Mouse (Mus musculus) left cerebral cortex, postnatal 10 days (tissue): ENCODE results near the gene Vwa8. TPM values are rescaled to one million over a fixed set of nuclear protein-coding genes. Genes with fewer than 3 reads are reported as not detected.

Experiments used
- DNase-seq, 2 experiments: peaks; one replicate each; pipeline ENCODE4 v3.0.0; 2021 to 2022; ENCODE audit warnings: low spot score in 2 of 2, mixed read lengths in 1 of 2; ENCODE audit errors: extremely low spot score in 1 of 2
- intact Hi-C: fragments of 180-260 bp; cut with DNase I; formaldehyde crosslinking; loops from one replicate; pipeline ENCODE4 v1.15.1; 2025
- total RNA-seq, 2 experiments: library from RNA; stranded (reverse); gene quantifications; 2 replicates each; pipeline ENCODE4 v1.2.3; 2021

Vwa8 gene
- total RNA-seq, 2 experiments from 2014 or later = 21.6 to 22.0 TPM

DNA sequence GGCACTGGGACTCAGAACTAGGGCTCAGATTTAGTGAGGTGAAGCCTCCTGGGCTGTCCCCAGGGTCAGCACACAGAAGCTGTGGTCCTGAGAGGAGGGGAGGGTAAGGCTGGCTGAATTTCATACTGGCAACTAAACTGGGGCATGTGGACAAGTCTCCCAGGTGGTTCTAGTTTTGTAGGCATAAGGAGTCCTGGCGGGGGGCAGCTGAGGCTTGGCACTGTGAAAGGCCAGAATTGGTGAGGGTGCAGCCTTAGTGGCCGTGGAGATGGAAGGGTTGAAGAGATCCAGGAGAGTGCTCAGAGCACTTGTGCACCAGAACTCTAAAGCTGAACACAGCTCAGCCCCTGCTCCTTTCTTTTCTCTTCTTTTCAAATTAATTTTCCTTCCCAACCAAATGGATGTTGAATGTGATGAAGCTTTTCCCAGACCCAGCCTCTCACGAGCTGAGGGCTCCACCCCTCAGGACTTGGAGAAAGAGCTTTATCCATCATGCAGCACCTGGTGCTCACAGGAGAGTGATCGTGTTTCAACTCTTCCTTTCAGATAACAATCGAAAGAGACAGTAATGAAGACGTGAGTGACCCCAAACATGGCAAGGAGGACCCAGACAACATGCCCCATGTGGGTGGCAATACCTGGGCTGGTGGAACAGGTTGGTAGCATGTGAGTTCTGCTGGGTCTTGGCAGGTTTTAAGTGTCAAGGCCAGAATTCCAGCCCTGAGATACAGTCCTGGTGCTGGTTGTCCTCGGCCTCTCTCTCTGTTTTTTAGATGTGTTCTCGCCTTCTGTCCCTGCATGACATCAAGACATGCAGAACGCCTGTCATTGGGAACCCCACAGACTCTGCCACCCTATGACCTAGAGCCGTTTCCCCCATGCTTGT, 307.9 kb downstream of the Vwa8 start:
- intact Hi-C loops = no loop called here
- DNase-seq = no peak

DNA sequence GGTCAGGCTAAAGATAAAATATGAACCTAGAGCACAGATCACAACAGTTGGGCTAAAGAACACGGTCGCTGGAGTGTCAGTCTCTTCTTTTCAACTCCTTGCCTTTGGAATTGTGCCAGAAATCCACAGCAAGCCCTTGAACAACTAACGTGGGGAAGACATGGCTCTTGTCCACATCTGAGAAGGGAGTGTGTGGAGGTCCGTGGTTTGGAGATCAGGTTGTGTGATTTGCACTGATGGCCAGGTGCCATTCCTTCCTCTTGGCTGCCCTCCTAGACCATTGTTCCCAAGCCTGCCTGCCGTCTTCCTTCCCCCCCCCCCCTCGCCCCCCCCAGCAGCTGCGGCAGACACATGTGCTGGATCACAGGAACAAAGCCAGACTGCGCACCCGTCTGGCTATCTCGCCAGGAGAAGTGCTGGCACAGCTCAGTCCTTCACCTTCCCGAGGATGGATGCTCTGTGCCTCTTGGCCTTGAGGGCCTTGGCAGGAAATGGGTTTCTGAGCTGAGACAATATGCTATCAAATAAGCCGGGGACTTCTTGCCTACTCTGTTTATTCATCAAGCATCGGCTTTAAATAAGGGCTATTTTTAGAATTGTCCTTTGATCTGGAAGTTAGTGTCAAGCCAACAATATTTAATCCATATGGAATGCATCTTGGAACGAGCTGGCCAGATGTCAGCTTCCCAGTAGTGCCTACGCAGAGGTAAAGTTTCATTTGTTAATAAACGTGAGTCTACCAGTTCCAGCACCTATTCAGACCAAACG, 308.8 kb downstream of the Vwa8 start:
- intact Hi-C loops = no loop called here
- peak in 1 of 2 experiments; percentile 72 for DNase-seq

DNA sequence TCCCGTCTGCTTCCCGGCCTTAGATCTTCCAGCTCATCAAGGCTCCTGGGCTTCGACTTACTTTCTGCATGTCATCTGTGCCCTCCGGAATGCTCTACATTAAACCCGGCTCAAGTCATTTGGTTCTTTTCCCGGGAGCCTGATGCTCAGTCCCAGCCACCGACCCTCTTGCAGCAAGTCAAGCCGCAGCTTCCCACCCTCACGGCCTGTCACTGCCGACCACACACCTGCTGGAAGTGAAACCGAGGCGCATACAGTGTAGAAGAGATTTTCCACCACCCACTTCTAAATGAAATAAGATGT, 309.3 kb downstream of the Vwa8 start:
- DNase-seq = no peak
- intact Hi-C loops = no loop called here

DNA sequence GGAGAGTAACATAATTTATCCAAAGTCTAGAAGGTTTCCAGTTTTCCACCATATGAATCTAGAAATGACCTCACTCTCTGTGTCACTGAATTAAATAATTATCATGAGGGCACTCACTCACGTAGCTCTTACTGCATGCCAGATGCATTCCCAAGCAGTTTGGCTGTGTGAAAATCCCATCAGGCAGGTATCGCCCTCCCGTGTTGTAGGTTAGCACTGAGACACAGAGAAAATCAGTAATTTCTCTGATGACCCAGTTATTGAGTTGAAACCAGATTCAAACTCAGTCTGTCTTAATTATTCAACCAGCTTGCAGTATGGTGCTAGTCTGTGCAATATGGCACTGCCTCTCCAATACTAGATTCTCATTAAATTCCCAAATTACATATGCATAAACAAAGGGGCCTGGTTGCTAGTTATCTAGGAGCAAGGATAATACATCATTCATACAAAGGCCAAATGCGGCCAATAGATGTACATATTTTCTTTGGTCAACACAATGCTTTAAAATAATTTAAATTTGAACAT, 309.9 kb downstream of the Vwa8 start:
- intact Hi-C loops = no loop called here
- no peak for DNase-seq

DNA sequence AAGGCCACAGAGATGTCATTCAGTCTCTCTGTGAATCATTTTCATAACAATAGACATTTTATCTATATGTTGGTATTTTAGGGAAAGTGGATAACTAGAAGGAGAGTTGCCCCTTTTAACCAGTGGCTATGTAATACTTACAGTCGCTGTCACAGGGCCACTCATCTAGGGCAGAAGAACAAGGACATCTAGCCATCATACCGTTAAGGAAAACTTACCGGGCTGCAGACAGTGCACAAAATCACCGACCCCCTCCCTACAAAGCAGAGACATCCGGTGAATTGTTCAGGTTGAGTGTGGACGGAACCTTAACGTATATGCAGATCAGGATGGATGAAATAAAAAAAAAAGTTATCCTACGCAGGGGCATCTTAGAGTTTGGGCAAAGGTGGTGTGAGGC, 310.6 kb downstream of the Vwa8 start:
- DNase-seq = no peak
- intact Hi-C loops = no loop called here

DNA sequence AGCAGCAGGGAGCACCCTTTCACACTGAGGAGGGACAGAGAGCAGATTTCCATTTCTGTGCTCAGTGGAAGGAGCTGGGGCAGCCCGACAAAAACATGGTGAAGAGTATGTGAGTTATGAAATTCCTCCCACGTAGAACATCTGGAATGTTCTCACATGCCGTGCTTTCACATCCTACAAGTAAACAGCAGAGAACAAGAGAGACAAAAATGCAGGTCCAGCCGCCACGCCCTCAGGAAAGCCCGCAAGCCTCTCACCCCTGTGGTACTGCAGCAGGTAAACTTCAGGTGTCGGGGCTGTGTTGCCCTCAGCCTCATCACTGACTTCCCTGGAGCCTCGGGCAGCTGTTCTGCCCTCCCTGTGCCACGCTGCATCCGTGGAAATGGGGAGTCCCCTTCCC, 311.6 kb downstream of the Vwa8 start:
- intact Hi-C loops = no loop called here
- no peak for DNase-seq

DNA sequence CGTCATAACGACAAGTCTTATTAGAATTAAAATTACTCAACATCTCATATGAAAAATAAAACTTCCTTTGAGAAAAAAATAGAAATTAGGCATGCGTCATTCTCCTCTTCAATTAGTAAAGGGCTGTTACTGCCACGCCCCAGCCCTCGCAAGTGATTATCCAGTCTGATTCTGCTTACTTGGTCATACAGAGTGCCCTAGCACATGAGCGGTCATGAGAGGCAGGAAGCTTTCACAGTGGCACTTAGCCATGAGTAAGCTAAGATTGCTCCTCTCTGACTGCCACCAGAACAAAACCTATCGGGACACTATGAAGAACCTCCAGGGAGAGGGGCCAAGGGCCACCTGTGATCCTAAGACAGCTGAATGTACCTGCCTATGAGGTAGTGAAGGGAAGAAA, 312.1 kb downstream of the Vwa8 start:
- intact Hi-C loops = no loop called here

DNA sequence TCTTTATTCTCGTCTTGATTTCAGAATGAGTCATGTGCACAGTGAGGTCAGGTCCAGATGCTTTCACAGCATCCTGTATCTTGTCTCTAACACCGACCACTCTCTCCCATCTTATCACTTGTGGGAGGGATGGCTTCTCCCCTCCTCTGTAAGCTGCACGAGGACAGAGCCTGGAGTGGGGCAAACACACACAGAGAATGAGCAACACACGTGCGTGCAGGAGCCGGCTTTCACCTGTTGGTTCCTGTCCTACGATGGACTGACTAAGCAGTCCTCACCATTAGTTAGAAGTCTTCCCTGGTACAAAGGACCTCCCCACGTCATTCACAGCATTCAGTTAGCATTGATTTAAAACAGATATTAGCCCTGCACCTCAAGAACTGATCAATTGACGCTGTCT, 312.9 kb downstream of the Vwa8 start:
- intact Hi-C loops = no loop called here
- no peak for DNase-seq

More for the DNA sequence above, 312.1 kb downstream of the Vwa8 start:
- no peak for DNase-seq

DNA sequence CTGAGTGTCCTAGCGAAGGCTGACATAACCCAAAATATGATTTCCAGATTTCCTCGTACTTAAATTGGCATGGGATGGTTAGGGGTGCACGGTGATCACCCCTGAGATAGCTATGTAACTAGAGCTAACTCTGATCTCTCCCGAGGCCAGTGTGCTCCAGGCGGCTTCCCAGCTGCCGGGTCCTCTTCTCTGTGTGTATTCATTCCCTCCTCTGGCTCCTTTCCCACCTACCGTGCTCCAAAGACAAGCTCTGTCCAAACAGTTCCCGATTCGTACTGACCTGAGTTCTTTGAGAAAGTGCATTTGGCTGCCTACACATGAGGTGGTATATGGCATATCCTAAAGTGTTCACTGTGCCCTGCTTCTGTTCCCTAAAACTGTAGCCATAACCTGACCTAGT, 313.8 kb downstream of the Vwa8 start:
- intact Hi-C loops = no loop called here
- no peak for DNase-seq

DNA sequence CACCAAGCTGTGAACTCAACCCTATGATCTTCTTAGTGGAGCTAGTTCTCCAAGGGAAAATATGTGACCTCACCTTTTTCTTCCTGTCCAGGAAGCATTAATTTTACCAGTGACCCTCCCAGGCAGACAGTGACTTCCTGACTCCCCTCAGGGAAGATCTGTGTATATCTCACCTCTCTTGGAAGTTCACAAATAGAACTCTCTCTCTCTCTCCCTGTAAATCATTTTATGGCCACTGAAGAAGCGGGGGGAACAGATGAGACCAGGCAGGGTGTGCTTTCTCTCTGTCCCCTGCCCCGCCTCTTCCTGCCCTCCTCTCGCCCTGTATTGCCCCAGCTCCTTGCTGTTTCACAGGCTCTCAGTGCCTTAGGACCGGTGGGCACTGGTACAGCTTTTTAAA, 315.5 kb downstream of the Vwa8 start:
- intact Hi-C loops = no loop called here
- no peak for DNase-seq

DNA sequence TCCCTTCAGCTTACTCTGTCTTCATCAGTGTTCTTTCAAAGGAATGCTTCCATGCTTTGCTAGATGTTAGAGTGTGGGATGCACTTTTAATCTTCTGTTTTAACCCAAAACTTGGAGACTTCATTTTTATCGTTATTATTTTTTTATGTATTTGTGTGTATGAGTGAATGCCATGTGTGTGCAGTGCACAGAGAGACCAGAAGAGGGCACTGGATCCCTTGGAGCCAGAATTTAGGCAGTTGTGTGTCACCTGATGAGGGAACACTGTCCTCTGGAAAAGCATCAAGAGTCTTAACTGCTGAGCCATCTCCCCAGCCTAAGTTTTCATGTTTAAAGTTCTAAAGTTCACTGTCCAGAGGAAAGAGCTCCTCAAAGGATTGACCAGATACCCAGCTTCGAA, 316.1 kb downstream of the Vwa8 start:
- DNase-seq = no peak
- intact Hi-C loops = no loop called here

DNA sequence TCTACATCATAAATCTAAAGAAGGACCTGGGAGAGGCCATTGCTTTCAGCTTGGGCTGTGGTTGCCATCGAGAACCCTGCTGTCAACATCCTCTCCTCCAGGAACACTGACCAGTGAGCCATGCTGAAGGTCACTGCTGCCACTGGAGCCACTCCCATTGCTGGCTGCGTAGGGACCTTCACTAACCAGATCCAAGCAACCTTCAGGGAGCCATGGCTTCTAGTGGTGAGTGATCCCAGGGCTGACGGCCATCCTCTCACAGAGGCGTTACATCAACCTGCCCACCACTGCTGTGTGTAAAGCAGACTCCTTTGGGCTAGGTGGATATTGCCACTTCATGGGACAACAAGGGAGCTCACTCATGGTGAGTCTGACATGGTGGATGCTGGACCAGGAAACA, 325.7 kb downstream of the Vwa8 start:
- DNase-seq = no peak

DNA sequence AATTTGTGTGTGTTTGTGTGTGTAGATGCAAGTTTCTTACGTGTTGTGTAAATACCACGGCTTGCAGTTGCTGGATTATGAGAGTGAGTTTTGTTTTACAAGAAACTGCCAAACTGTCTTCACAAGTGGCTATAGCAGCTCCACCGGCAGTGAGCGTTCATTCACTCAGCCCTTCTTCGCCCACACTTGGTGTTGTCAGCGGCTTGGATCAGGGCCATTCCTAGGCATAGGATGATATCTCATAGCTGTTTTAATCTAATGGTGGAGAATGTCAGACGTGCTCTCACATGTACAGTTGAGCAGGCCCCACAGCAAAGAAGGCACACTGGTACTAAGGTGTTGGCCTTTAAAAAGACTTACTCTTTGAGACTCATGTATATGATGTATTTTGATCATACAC, 328.9 kb downstream of the Vwa8 start:
- no peak for DNase-seq
- intact Hi-C loops = no loop called here

More for the DNA sequence above, 325.7 kb downstream of the Vwa8 start:
- intact Hi-C loops = no loop called here

DNA sequence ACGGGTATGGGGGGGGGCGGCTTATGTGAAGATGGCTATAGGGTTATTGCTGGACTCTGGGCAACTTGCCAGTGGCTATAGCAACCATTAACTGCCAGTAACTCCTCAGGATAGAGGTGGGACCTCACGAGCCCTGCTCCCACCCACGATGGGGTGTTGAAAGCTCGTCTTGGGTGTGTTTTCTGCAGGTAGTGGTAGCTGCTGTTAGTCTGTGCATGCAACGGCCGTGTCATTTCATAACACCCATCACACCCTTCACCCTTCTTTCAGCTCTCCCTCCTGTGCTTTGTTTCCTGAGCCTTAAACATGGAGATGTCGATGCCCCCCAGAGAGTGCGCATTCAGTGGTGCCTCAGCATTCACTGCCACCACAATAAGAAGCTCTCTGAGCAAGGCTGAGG, 329.4 kb downstream of the Vwa8 start:
- intact Hi-C loops = no loop called here
- DNase-seq = no peak

DNA sequence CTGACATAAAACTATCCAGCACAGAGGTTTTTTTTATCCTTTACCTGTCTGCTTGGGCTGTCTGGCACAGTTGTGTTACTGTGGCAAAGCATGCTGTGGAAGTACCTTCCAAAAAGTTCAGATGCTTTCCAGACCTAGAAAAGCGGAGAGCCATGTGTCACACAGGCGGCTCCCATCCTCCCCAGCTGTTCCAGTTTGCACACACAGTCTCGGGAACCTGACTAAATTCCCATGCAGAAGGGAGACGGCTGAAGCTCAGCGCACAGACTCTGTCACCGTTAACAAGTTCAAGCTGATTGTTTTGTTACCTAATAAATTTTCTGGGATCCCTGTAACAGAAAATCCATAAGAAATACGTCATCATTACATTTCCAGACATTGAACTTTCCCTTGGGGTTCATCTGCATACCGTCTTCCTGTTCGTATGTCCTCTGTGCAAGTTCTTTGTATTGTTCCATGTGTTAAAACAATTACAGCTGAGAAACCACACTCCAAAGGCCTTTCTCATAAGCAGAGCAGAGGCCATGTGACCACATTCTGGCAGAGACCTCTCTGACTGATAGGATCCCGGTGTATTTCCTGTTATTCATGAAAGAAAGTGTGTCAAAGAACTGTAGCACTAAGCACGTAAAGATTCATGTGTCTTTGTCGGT, 331.4 kb downstream of the Vwa8 start:
- intact Hi-C loops = no loop called here
- DNase-seq = no peak

DNA sequence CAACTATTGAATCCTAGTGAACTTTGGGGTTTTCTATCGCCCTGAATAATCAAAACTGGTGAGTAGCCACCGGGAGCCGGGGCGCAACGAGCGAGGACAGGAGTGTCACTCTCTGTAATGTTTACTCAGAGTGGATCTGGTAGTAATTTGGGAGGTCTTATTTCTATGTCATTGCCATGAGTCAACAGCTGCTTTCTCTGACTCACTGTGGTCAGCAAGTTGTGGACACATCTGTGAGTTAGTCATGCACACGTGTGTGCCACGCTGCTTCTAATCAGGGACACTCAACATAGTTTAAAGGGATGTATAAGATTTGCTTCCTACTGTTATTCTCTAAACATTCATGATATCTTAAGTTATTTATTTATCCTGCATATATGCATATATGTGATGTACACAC, 332.9 kb downstream of the Vwa8 start:
- no peak for DNase-seq
- intact Hi-C loops = no loop called here

DNA sequence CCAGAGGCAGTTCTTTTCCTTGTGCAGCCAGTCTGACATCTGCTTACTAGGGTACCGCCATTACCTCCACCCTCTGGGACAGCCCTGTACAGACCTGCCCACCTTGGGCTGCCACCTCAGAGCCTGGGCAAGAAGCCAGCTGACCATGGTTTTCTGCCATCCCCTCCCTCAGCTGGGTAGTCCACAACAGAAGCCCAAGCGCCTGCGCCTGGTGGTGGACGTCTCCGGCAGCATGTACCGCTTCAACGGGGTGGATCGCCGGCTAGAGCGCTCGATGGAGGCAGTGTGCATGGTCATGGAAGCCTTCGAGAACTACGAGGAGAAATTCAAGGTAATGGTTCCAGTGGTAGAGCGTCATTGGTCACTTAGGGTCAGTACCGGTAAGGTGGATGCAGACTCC, 333.9 kb downstream of the Vwa8 start:
- no peak for DNase-seq

DNA sequence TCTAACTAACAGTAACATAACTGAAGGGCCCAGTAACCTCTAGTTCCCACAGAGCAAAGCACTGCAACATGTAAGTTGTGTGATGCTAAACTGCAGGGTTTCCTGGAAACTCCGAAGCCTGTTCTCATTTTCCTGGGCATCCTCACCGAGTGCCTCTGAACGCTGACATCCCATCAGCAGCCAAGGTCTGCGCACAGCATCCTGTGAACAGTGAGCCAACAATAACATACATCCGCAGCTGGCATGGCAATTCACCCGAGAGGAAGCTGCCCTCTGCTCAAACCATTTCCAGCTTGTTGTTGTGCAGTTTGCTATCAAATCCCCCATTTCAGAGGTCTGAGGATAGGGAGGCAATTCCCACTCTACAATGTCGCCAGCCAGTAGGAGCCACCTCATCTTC, 334.4 kb downstream of the Vwa8 start:
- DNase-seq = peak in 1 of 2 experiments; percentile 40
- intact Hi-C loops = no loop called here

More for the DNA sequence above, 333.9 kb downstream of the Vwa8 start:
- intact Hi-C loops = no loop called here

DNA sequence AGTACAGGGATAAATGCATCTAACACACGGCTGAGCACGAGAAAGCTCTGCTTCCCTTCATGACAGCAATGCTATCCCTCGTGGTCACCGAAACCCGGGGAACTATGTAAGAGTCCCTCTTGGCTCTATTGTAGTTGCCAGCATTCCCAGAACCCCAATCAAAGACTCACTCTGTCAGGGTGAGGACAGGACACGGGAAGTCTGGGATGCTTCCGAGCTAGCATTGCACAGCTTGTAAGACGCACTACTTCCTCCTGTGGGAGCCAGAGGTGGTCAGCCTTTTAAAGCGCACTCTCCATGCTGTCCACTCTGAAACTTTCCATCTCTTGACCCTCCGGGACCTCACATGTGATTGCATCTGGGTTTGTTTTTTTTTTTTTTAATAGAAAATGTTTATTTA, 335.2 kb downstream of the Vwa8 start:
- intact Hi-C loops = no loop called here

More for the DNA sequence above, 335.2 kb downstream of the Vwa8 start:
- DNase-seq = peak in 1 of 2 experiments; percentile 48
